Mouse (Mus musculus) left cerebral cortex, adult 2 months (tissue): Measurements from ENCODE around the gene Mttp. TPM values are rescaled to one million over a fixed set of nuclear protein-coding genes. Genes with fewer than 3 reads are reported as not detected.

Experiments used
- DNase-seq, 2 experiments: peaks; one replicate each; pipeline ENCODE4 v3.0.0; 2021 to 2022; ENCODE audit warnings: low spot score in 2 of 2, mixed read lengths in 1 of 2; ENCODE audit errors: extremely low spot score in 1 of 2
- H3K27ac ChIP-seq: fragments of 200-600 bp; 2 replicates; pipeline ENCODE4 v1.8.1; 2022
- H3K4me3 ChIP-seq: fragments of 200-600 bp; 2 replicates; pipeline ENCODE4 v1.8.1; 2022
- CTCF ChIP-seq: fragments of 200-600 bp; IDR thresholded peaks from 2 replicates; pipeline ENCODE4 v1.8.1; 2022; ENCODE audit warnings: antibody characterized with exemption, mild to moderate bottlenecking, moderate library complexity
- intact Hi-C: fragments of 180-260 bp; cut with DNase I; formaldehyde crosslinking; loops from one replicate; pipeline ENCODE4 v1.15.1; 2025
- long read RNA-seq, 2 experiments: library from polyadenylated mRNA; stranded (forward); transcript quantifications; one replicate each; pipeline ENCODE4 v2.0.0; 2021; ENCODE audit warnings: borderline mapping rate in 2 of 2
- total RNA-seq, 2 experiments: library from RNA; stranded (reverse); gene quantifications; 2 replicates each; pipeline ENCODE4 v1.2.3; 2021

Gene Mttp
- 1 to 10 TPM; 6.2 to 6.5 TPM for total RNA-seq
- long read RNA-seq, experiment 1, partial matches to known transcripts = 0 of 8 reads
- long read RNA-seq, experiment 1, other reads (novel, unspliced or antisense) = 8 of 8 reads
- long read RNA-seq, experiment 2, partial matches to known transcripts = 4 of 10 reads
- long read RNA-seq, experiment 2, other reads (novel, unspliced or antisense) = 6 of 10 reads

DNA sequence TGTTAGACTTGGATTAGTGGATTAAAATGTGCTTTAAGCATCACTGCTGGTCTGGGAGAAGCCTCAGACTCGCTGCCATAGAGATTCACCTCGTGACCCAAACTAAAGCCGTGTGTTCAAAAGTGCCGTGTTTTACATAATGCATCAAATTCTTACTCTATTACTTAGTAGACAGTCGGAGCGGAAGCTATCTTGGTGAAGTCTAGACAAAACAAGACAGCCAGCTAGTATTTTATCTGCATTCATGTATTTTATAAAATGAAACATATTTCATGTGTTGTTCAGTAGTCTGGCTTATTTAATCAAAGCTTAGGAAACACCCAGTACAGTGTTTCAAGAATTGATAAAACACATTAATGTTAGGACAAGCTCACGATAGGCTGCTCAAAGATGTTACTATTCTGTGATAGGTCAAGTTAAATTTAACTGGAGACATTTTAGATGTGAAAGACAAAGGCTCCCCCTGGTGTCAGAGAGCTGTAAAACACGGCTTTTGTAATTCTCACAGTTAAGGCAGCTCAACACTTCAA, at the start of gene Mttp:
Gene Mttp (minus strand): TSS at position 327 of the 530 bp plus-strand sequence.
- DNase-seq = peak; percentile 76 to 80
- peak; percentile 92 for TF ChIP-seq CTCF
- Histone ChIP-seq H3K4me3 (peak within 1 kb of the TSS; percentile 65), H3K27ac (peak within 1 kb of the TSS; percentile 99)
- intact Hi-C loops = loop anchor here (1.0 to 5.0 kb wide), 4 partner anchors 153 to 366 kb away; partner anchors contain the start of gene Dnajb14

DNA sequence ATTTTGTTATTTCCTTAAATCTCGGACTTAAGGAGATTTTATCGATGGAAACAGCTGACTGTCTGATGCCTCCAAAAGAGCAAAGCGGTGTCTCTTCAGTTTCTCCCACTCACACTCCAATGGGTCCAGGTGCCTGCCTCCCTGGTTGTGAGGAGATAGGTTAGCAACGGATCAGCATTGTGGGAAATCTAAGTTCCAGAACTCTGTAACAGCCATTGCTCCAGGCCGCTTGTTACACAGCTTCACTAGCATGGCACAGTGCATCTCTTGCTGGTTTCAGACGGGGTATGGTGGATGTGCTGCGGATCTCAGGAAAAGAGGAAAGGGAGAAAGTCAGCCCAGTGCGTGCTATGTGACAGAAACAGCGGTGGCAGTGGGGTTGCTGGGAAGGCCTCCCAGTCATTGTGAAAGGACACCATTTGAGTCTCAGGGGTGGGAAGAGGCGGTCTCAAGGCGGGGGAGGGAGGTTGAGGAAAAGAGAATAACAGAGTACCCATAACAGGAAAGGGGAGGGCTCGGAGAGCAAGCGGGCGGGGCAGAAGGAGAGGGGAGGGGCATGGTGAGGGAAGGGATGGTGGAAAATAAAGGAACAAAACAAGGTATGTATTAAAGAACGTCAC, 49.0 kb upstream of the Mttp start, which contains the start of gene 4930579F01Rik:
Gene 4930579F01Rik (minus strand): TSS at position 143 of the 620 bp plus-strand sequence.
- TF ChIP-seq CTCF = no peak
- intact Hi-C loops = no loop called here
- Histone ChIP-seq H3K27ac (no peak within 1 kb of the TSS), H3K4me3 (no peak within 1 kb of the TSS)
- DNase-seq = no peak

DNA sequence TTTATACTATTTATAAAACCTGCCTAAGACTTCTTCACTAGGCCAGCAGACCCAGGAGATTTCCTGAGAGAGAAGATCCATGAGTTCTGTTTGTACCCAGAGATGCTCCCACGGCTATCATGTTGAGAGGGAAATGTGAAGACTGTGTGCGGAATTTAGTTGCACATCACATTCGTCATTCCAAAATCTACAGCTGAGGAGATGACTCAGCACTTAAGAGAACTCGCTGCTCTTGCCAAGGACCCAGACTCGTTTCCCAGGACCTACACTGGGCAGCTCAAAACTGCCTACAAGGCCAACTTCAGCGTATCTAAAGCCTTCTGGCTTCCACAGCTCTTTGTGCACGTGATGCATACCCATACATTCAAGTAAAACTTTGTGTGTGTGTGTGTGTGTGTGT, 47.5 kb upstream of the Mttp start:
- no peak overlapping the region for H3K4me3 ChIP-seq
- DNase-seq = no peak
- intact Hi-C loops = no loop called here

DNA sequence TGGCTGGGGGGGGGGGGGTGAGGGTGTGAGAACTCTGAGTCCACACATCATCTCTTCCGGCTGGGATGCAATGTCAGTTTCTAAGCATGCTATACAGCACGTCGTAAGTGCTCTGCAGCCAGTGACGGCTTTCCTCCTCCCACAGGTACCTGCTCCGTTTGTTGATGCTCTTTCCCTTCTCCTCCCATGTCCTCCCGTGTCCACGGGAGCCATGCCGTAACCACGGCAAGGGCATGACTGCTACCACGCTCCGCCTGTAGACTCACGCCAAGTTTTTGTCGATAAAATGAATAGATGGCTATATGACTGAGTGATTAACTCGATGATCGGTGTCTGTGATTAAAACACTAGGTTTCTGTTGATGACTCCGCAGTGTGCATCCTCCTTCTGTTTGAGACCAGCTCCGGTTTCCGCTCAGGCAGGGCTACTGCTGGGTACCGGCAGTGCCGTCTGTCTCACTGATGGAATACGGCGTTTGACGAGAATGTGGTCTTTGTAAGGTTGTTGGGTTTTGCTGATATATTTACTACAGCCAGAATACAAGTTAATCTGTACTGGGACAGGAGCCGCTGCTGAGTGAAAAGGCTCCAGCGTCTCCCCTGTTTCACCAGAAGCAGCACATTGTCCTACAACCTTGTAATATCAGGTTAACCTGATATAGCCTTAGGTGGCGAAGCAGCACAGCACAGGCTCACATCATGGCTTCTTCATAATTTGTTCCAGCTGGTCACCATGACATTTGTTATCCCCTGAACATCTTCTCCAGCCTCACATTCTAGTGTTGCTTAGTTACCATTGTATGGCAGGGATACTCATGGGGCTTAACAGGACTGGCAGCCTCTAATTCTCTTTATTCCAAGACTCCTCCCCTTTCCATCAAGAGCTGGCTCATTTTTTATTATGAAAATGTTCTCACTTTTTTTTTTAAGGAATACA, 41.5 kb upstream of the Mttp start:
- no peak for TF ChIP-seq CTCF
- intact Hi-C loops = no loop called here
- H3K27ac ChIP-seq = no peak overlapping the region
- no peak for DNase-seq
- no peak overlapping the region for H3K4me3 ChIP-seq

More for the DNA sequence above, 47.5 kb upstream of the Mttp start:
- no peak overlapping the region for H3K27ac ChIP-seq
- TF ChIP-seq CTCF = no peak

GRCm38 (mm10) chr3:138185290-138185689, 40.5 kb upstream of the Mttp start:
- H3K4me3 ChIP-seq = no peak overlapping the region
- no peak for TF ChIP-seq CTCF
- DNase-seq = no peak
- intact Hi-C loops = no loop called here
- no peak overlapping the region for H3K27ac ChIP-seq

DNA sequence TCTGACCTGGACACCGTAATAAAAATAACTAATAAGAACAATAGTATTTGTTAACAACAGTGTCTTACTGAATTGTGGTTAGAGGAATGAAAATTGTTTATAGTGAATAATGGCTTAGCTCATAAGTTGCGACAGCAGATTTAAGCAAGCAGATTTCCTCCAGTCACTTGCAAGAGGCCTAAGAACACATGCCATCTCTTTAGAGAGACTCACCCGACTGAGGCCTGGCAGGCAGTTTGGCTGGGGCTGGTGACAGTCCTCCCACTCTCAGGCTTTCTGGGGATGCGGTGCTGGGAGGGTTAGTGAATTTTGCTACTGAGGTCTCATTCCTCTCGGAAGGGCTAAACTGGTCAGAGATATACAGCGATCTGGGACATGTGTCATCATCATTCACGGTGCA, 38.6 kb upstream of the Mttp start:
- TF ChIP-seq CTCF = no peak
- no peak overlapping the region for H3K4me3 ChIP-seq
- no peak overlapping the region for H3K27ac ChIP-seq
- DNase-seq = no peak
- intact Hi-C loops = no loop called here

DNA sequence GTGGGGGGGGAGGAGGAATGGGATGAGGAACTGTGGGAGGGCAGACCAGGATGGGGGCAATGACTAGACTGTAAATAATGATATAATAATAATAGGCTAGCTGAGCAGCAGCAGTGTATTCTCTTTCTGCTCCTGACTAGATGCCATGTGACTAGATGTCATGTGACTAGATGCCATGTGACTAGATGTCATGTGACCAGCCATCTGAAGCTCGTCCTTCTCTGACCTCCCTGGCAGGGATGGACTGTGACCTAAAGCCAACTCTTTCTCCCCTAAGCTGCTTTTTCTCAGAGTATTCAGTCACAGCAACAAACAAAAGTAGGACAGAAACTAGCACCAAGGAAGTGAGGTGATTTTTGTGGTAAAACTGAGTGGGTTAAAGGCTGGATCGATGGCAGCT, 37.3 kb upstream of the Mttp start:
- no peak for DNase-seq
- no peak overlapping the region for H3K27ac ChIP-seq
- no peak for TF ChIP-seq CTCF
- no peak overlapping the region for H3K4me3 ChIP-seq
- intact Hi-C loops = no loop called here

DNA sequence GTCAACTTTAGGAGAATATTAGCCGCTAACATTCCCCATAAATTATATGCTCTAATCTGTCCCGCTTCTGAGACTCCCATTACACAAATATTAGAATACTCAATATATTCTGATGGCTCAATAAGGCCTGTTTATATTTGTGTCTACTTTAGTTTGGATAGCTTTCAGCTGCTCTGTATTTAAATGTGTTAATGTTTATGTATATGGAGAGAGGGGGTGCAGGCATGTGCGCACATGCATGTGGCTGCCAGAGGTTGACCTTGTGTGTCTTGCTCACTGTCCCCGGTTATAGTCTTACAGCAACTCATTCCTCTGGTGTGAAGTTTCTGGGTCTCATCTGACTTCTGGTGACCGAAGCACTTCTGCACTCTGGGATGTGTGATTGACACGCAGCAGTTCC, 30.8 kb upstream of the Mttp start:
- no peak for TF ChIP-seq CTCF
- DNase-seq = no peak
- intact Hi-C loops = no loop called here
- Histone ChIP-seq H3K27ac (no peak overlapping the region), H3K4me3 (no peak overlapping the region)

DNA sequence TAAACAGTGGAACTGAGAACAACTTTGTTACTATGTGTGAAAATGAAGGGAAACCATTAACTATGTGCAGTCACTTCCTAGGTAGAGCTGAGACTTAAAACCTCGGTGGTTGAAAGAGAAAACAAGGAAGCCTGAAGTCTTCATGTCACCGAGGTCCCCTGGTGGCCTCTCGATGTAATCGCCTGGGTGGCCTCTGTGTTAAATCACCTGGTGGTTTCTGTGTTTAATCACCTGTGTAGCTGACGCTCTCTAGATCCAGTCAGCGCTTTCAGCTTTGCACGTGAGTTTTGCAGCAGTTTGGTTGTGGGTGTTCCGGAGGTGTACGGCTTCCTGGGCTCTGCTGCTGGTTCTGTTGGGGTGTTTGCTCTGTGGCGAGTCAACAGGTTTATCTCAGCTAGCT, 28.5 kb upstream of the Mttp start:
- TF ChIP-seq CTCF = peak; percentile 20
- H3K4me3 ChIP-seq = no peak overlapping the region
- intact Hi-C loops = no loop called here
- no peak for DNase-seq
- no peak overlapping the region for H3K27ac ChIP-seq

GRCm38 (mm10) chr3:138162553-138163183, 17.9 kb upstream of the Mttp start:
- DNase-seq = no peak
- no peak overlapping the region for H3K27ac ChIP-seq
- no peak for TF ChIP-seq CTCF
- intact Hi-C loops = no loop called here
- no peak overlapping the region for H3K4me3 ChIP-seq

DNA sequence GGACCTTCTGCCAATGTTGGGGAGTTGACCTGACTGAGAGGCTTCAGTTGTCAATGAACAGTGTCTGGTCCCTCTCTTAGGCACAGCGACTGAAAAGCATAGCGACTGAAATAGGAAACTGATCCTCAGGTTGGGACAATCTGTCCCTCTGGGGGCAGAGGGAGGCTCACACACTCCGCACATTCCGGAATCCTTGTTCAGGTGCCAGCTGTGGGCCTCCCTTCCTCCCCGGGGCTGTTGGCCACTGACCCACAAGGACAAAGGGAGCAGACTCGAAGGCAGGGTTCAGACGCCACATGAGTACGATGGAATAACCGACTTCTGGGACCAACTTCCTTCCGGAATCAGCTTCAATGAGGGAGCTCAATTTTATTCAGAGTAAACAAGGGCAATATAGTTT, 16.9 kb upstream of the Mttp start:
- no peak for TF ChIP-seq CTCF
- no peak overlapping the region for H3K4me3 ChIP-seq
- no peak overlapping the region for H3K27ac ChIP-seq
- no peak for DNase-seq
- intact Hi-C loops = no loop called here
